Mouse (Mus musculus): ENCODE measurements at regions not wholly inside any gene's neighbourhood (a gene's known extent, or its start where the extent isn't known, plus 50 kb on each side); places are given as distances from the start of the nearest gene placed in this dataset.
A peak's percentile ranks its signal among the peaks of the same experiment; 100 is the strongest.

DNA sequence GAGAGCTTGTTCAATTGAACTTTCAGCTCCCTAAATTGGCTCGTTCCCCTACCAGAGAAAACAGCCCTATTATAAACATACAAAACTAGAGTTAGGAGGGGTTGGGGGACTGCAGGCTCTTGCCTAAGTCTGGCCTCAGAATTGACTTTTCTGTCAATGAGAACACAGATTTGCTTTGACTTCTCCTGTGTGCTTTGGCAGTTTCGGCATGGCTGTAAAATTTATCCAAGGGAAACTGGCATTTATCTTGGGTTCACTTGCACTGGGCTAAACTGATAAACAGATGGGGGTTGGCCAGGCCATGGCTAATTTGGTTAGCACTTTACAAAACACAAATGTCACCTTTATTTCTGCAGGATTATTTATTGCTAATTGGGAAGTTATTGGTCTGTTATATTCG lies 141.7 kb downstream of the Foxa2 start:
- DNase-seq, result no peak
- Histone ChIP-seq H3K36me3 (ENCODE audit: control insufficient read depth, insufficient read depth, low read length) (no peaks in the 10 kb centered on the region), H3K4me1 (replicated peaks; ENCODE audit: control insufficient read depth, insufficient read depth, low read length) (no peaks in the 10 kb centered on the region), H3K27ac (ENCODE audit: control insufficient read depth, insufficient read depth, low read length) (no peak overlapping the region), H3K4me3 (ENCODE audit: control insufficient read depth, insufficient read depth, low read length) (no peak overlapping the region), H3K27me3 (ENCODE audit: control insufficient read depth, insufficient read depth, low read length) (no peaks in the 10 kb centered on the region)
- WGBS, result 50% methylated on average over 3 of the region's 3 CpGs
- TF ChIP-seq POLR2A (IDR thresholded peaks at IDR 0.05; ENCODE audit: control insufficient read depth, extremely low read depth, insufficient read depth, low read length, poor library complexity) (no peak), CTCF (IDR thresholded peaks at IDR 0.05; ENCODE audit: borderline replicate concordance, control insufficient read depth, extremely low read depth, insufficient read depth, low read length, poor library complexity) (no peak)

DNA sequence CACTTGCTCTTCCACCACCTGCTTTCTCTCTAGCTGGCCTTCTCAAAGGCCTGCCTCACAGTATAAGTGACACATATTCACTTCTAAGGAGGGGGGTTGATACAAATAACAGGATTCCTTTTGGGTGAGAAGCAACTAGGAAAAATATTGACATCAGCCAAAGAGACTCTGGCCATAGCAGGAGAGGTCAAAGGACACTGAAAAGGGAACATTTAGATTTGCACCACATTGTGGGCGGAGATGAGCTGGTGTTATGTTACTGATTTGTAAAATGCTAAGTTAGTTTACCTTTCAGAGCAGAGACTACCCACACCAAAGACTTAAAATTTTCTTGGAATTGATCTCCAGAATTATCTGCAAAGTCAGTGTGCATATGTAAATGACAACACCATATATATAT lies 147.5 kb downstream of the Foxa2 start:
- no peak overlapping the region for H3K27ac ChIP-seq (ENCODE audit: control insufficient read depth, insufficient read depth, low read length)
- no peaks in the 10 kb centered on the region for H3K4me1 ChIP-seq (replicated peaks; ENCODE audit: control insufficient read depth, insufficient read depth, low read length)
- H3K36me3 ChIP-seq (ENCODE audit: control insufficient read depth, insufficient read depth, low read length), result no peaks in the 10 kb centered on the region
- WGBS, result 85% methylated on average over 1 of the region's 1 CpGs
- TF ChIP-seq CTCF (IDR thresholded peaks at IDR 0.05; ENCODE audit: borderline replicate concordance, control insufficient read depth, extremely low read depth, insufficient read depth, low read length, poor library complexity) (no peak), POLR2A (IDR thresholded peaks at IDR 0.05; ENCODE audit: control insufficient read depth, extremely low read depth, insufficient read depth, low read length, poor library complexity) (no peak)
- H3K27me3 ChIP-seq (ENCODE audit: control insufficient read depth, insufficient read depth, low read length), result no peaks in the 10 kb centered on the region
- DNase-seq, result no peak
- H3K4me3 ChIP-seq (ENCODE audit: control insufficient read depth, insufficient read depth, low read length), result no peak overlapping the region

DNA sequence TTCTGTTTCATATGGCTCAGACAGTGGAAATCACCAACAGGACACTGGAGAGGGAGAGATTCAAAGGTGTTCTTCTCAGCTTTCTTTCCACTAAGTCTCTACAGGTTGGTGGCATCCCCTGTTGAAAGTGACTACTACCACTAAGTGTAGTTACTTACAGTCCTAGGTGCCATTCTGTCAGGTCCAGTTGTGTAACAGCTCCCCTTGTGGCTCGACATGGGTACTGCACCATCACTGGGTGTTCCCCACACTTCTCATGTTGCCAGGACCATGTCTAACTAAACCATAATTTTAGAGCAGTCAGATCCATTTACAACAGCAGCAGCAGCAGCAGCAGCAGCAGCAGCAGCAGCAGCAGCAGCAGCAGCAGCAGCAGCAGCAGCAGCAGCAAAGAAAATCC lies 151.1 kb downstream of the Foxa2 start:
- Histone ChIP-seq H3K4me1 (replicated peaks; ENCODE audit: control insufficient read depth, insufficient read depth, low read length) (no peaks in the 10 kb centered on the region), H3K36me3 (ENCODE audit: control insufficient read depth, insufficient read depth, low read length) (no peaks in the 10 kb centered on the region), H3K27me3 (ENCODE audit: control insufficient read depth, insufficient read depth, low read length) (no peaks in the 10 kb centered on the region), H3K27ac (ENCODE audit: control insufficient read depth, insufficient read depth, low read length) (no peak overlapping the region), H3K4me3 (ENCODE audit: control insufficient read depth, insufficient read depth, low read length) (no peak overlapping the region)
- DNase-seq, result peak; percentile 27
- WGBS, result 0% methylated on average over 1 of the region's 1 CpGs
- TF ChIP-seq CTCF (IDR thresholded peaks at IDR 0.05; ENCODE audit: borderline replicate concordance, control insufficient read depth, extremely low read depth, insufficient read depth, low read length, poor library complexity) (no peak), POLR2A (IDR thresholded peaks at IDR 0.05; ENCODE audit: control insufficient read depth, extremely low read depth, insufficient read depth, low read length, poor library complexity) (no peak)

- no peak for DNase-seq
- Histone ChIP-seq H3K27ac (ENCODE audit: control insufficient read depth, insufficient read depth, low read length) (no peak overlapping the region), H3K4me3 (ENCODE audit: control insufficient read depth, insufficient read depth, low read length) (no peak overlapping the region), H3K4me1 (replicated peaks; ENCODE audit: control insufficient read depth, insufficient read depth, low read length) (no peaks in the 10 kb centered on the region), H3K36me3 (ENCODE audit: control insufficient read depth, insufficient read depth, low read length) (no peaks in the 10 kb centered on the region), H3K27me3 (ENCODE audit: control insufficient read depth, insufficient read depth, low read length) (no peaks in the 10 kb centered on the region)
- 71% methylated on average over 1 of the region's 1 CpGs for WGBS
- TF ChIP-seq CTCF (IDR thresholded peaks at IDR 0.05; ENCODE audit: borderline replicate concordance, control insufficient read depth, extremely low read depth, insufficient read depth, low read length, poor library complexity) (no peak), POLR2A (IDR thresholded peaks at IDR 0.05; ENCODE audit: control insufficient read depth, extremely low read depth, insufficient read depth, low read length, poor library complexity) (no peak)
These were observed 152.6 kb downstream of the Foxa2 start for GRCm38 (mm10) chr2:147894213-147894612.

GRCm38 (mm10) chr2:147886191-147886590 lies 160.6 kb downstream of the Foxa2 start:
- H3K27me3 ChIP-seq (ENCODE audit: control insufficient read depth, insufficient read depth, low read length), result no peaks in the 10 kb centered on the region
- TF ChIP-seq CTCF (IDR thresholded peaks at IDR 0.05; ENCODE audit: borderline replicate concordance, control insufficient read depth, extremely low read depth, insufficient read depth, low read length, poor library complexity), result no peak
- TF ChIP-seq POLR2A (IDR thresholded peaks at IDR 0.05; ENCODE audit: control insufficient read depth, extremely low read depth, insufficient read depth, low read length, poor library complexity), result no peak
- H3K27ac ChIP-seq (ENCODE audit: control insufficient read depth, insufficient read depth, low read length), result no peak overlapping the region
- H3K4me1 ChIP-seq (replicated peaks; ENCODE audit: control insufficient read depth, insufficient read depth, low read length), result no peaks in the 10 kb centered on the region
- H3K36me3 ChIP-seq (ENCODE audit: control insufficient read depth, insufficient read depth, low read length), result no peaks in the 10 kb centered on the region
- 61% methylated on average over 6 of the region's 6 CpGs for WGBS
- no peak for DNase-seq
- H3K4me3 ChIP-seq (ENCODE audit: control insufficient read depth, insufficient read depth, low read length), result no peak overlapping the region

DNA sequence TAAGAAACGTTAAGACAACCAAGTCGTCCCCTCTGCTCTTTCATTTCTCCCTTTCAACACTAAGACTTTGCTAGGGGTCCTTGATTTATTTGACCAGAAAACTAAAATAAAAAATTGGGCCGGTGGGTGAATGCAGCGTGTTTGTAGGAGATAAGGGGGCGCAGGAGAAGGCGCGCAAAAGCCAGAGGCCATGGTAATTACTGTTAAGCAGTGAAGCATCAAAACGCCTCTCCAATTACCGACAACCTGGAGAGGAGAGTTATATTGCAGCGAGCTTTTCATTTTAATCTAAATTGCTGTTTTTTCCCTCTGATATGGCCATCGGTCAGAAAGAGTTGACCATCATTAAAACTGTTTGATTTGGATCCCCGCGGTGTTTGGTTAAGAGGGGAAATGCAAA lies 168.9 kb downstream of the Foxa2 start:
- WGBS, result 50% methylated on average over 13 of the region's 13 CpGs
- no peaks in the 10 kb centered on the region for H3K36me3 ChIP-seq (ENCODE audit: control insufficient read depth, insufficient read depth, low read length)
- H3K4me1 ChIP-seq (replicated peaks; ENCODE audit: control insufficient read depth, insufficient read depth, low read length), result no peaks in the 10 kb centered on the region
- DNase-seq, result no peak
- TF ChIP-seq POLR2A (IDR thresholded peaks at IDR 0.05; ENCODE audit: control insufficient read depth, extremely low read depth, insufficient read depth, low read length, poor library complexity) (no peak), CTCF (IDR thresholded peaks at IDR 0.05; ENCODE audit: borderline replicate concordance, control insufficient read depth, extremely low read depth, insufficient read depth, low read length, poor library complexity) (no peak)
- no peak overlapping the region for H3K4me3 ChIP-seq (ENCODE audit: control insufficient read depth, insufficient read depth, low read length)
- H3K27me3 ChIP-seq (ENCODE audit: control insufficient read depth, insufficient read depth, low read length), result no peaks in the 10 kb centered on the region
- no peak overlapping the region for H3K27ac ChIP-seq (ENCODE audit: control insufficient read depth, insufficient read depth, low read length)

DNA sequence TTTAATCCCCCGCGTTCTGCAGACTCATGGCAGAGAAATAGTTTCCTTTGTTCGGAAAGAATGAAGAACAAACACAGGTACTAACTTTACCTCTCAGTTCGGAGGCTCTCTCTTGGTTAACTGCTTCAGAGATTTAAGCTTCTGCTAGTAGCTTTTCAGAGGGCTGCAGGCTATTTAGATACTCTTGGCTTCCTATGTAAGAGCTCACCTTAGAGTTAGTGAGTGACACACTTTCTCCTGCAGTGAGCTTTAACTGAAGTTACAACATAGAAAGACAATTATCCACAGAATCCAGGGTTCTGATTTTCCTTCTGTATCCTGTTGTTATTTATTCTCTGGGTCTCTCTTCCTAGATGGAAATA lies 169.2 kb downstream of the Foxa2 start:
- WGBS, result 22% methylated on average over 4 of the region's 4 CpGs
- Histone ChIP-seq H3K4me3 (ENCODE audit: control insufficient read depth, insufficient read depth, low read length) (no peak overlapping the region), H3K36me3 (ENCODE audit: control insufficient read depth, insufficient read depth, low read length) (no peaks in the 10 kb centered on the region), H3K27me3 (ENCODE audit: control insufficient read depth, insufficient read depth, low read length) (no peaks in the 10 kb centered on the region), H3K4me1 (replicated peaks; ENCODE audit: control insufficient read depth, insufficient read depth, low read length) (no peaks in the 10 kb centered on the region), H3K27ac (ENCODE audit: control insufficient read depth, insufficient read depth, low read length) (no peak overlapping the region)
- no peak for TF ChIP-seq POLR2A (IDR thresholded peaks at IDR 0.05; ENCODE audit: control insufficient read depth, extremely low read depth, insufficient read depth, low read length, poor library complexity)
- no peak for TF ChIP-seq CTCF (IDR thresholded peaks at IDR 0.05; ENCODE audit: borderline replicate concordance, control insufficient read depth, extremely low read depth, insufficient read depth, low read length, poor library complexity)
- no peak for DNase-seq
